Comparison of ENCODE assay signal across 27 mouse cellular contexts in the genomic region with DNA sequence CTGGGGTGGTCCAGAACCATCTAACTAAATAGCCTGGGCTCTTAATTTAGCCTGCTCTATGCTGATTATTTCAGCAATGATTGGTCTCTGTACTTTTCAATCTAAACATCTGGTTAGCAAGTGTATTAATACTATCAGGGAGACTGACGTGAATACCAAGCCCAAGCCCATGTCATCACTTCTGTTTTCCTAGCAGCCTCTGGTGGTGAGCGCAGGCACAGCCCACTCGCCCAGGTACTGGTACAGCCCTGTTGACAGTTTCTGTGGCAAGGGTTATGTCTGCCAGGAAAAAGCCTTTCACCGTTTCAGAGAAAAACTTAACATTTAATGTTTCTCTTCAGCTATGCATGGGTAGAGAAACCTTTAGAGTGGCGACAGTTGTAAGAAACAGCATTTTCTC. TPM values are rescaled to one million over a fixed set of nuclear protein-coding genes. Genes with fewer than 3 reads are reported as not detected.
A peak's percentile ranks its signal among the peaks of the same experiment; 100 is the strongest.
DNase-seq lines count a peak whose midpoint lies in the region; ATAC-seq and TF ChIP-seq lines count a peak whose summit lies in the region.
"Had no signal": no experiment of that assay in that cellular context is flagged by ENCODE, and none has a peak within 500 bp of the region (broad histone marks: within the 10 kb centered on the region; RNA-seq: fewer than 3 reads in every experiment).

No protein-coding gene starts in this region.

- no peak for DNase-seq in heart, postnatal 0 days (ENCODE audit: low spot score)
- no peak for DNase-seq in heart, adult 8-10 months (ENCODE audit: low spot score)
- no peak for DNase-seq in left cerebral cortex, adult 2 months (ENCODE audit: extremely low spot score in 1 of 2, low spot score in 2 of 2)
- no peak for DNase-seq in left cerebral cortex, adult 11 months (ENCODE audit: low spot score)
- DNase-seq in midbrain, postnatal 0 days (ENCODE audit: low spot score), result no peak
- no peak for DNase-seq in midbrain, embryonic 11.5 days (ENCODE audit: low spot score, missing footprints)
- DNase-seq: adrenal gland, adult 2 months; adrenal gland, postnatal 36 days; B cell, adult 2 months; cerebellum, adult 2 months; cerebellum, postnatal 14 days; gastrocnemius, postnatal 14 days; kidney, adult 18-20 months; layer of hippocampus, adult 9-11 months; retina, postnatal 1 day; right cerebral cortex, postnatal 14 days had no signal

- no peak overlapping the region for H3K4me2 ChIP-seq in heart, postnatal 0 days (ENCODE audit: low read depth, low read length)
- H3K4me2 ChIP-seq in midbrain, postnatal 0 days (ENCODE audit: low read depth, low read length, poor library complexity, severe bottlenecking), result no peak overlapping the region
- no peak overlapping the region for H3K4me2 ChIP-seq in midbrain, embryonic 11.5 days
- H3K4me2 ChIP-seq: embryonic facial prominence, embryonic 15.5 days; forebrain, embryonic 13.5 days; hindbrain, embryonic 13.5 days; limb, embryonic 12.5 days; liver, embryonic 11.5 days; neural tube, embryonic 15.5 days had no signal

- WGBS in heart, postnatal 0 days, result 74% methylated on average over 5 of the region's 5 CpGs
- WGBS in midbrain, postnatal 0 days, result 93% methylated on average over 5 of the region's 5 CpGs
- whole genome bisulfite sequencing in midbrain, embryonic 11.5 days, result 89% methylated on average over 5 of the region's 5 CpGs

- H3K9ac ChIP-seq in heart, postnatal 0 days (replicated peaks; ENCODE audit: low read depth, low read length), result no peak overlapping the region
- H3K9ac ChIP-seq in midbrain, postnatal 0 days (replicated peaks; ENCODE audit: low read length, poor library complexity, severe bottlenecking), result no peak overlapping the region
- no peak overlapping the region for H3K9ac ChIP-seq in midbrain, embryonic 11.5 days (ENCODE audit: low read length)
- H3K9ac ChIP-seq: embryonic facial prominence, embryonic 15.5 days; forebrain, embryonic 13.5 days; hindbrain, embryonic 13.5 days; limb, embryonic 12.5 days; neural tube, embryonic 15.5 days had no signal

- no peak for TF ChIP-seq EP300 in heart, postnatal 0 days (IDR thresholded peaks at IDR 0.05; ENCODE audit: low read depth)

- ATAC-seq in heart, postnatal 0 days (ENCODE audit: insufficient read depth, low read depth), result no peak
- ATAC-seq in midbrain, postnatal 0 days (ENCODE audit: low FRiP score), result no peak
- ATAC-seq in midbrain, embryonic 11.5 days (ENCODE audit: low FRiP score), result no peak
- ATAC-seq in monocyte, adult 5-6 weeks (replicated peaks; ENCODE audit: insufficient number of reproducible peaks, low FRiP score, low TSS enrichment, poor library complexity, severe bottlenecking), result no peak
- ATAC-seq: activated CD4-positive, CD25-positive, alpha-beta regulatory T cell, adult 4 months; forebrain, embryonic 13.5 days had no signal

- peaks cover 86% of the 10 kb centered on the region for H3K36me3 ChIP-seq in heart, postnatal 0 days (replicated peaks; ENCODE audit: control insufficient read depth, insufficient read depth, low read length)
- H3K36me3 ChIP-seq in midbrain, postnatal 0 days (ENCODE audit: insufficient read depth, low read length), result peaks cover 59% of the 10 kb centered on the region
- H3K36me3 ChIP-seq in midbrain, embryonic 11.5 days (ENCODE audit: control insufficient read depth, insufficient read depth, low read length), result peaks cover 28% of the 10 kb centered on the region

- H3K9me3 ChIP-seq in heart, postnatal 0 days (replicated peaks; ENCODE audit: control insufficient read depth, low read length), result no peaks in the 10 kb centered on the region
- no peaks in the 10 kb centered on the region for H3K9me3 ChIP-seq in midbrain, postnatal 0 days (ENCODE audit: low read length)
- H3K9me3 ChIP-seq in midbrain, embryonic 11.5 days (ENCODE audit: control insufficient read depth, low read length), result no peaks in the 10 kb centered on the region
- H3K9me3 ChIP-seq: embryonic facial prominence, embryonic 10.5 days; embryonic facial prominence, embryonic 15.5 days; forebrain, embryonic 13.5 days; hindbrain, embryonic 13.5 days; limb, embryonic 12.5 days; midbrain, embryonic 10.5 days; neural tube, embryonic 15.5 days had no signal

- intact Hi-C loops in left cerebral cortex, adult 2 months (cut with DNase I), result loop anchor here (5.0 kb wide), 1 partner anchor 82 kb away; no protein-coding TSS in a partner anchor

- no peak overlapping the region for H3K27ac ChIP-seq in heart, postnatal 0 days (ENCODE audit: low read depth)
- no peak overlapping the region for H3K27ac ChIP-seq in left cerebral cortex, adult 2 months
- H3K27ac ChIP-seq in midbrain, postnatal 0 days (ENCODE audit: low read depth, low read length), result no peak overlapping the region
- no peak overlapping the region for H3K27ac ChIP-seq in midbrain, embryonic 11.5 days (ENCODE audit: low read depth, low read length)
- H3K27ac ChIP-seq: embryonic facial prominence, embryonic 10.5 days; embryonic facial prominence, embryonic 15.5 days; forebrain, embryonic 13.5 days; hindbrain, embryonic 13.5 days; limb, embryonic 12.5 days; midbrain, embryonic 10.5 days; neural tube, embryonic 15.5 days had no signal

- peak; percentile 12; the same call in 1 of the 2 replicates for TF ChIP-seq CTCF in heart, postnatal 0 days (IDR thresholded peaks at IDR 0.05; ENCODE audit: low read depth)
- peak; percentile 3; the same call in 1 of the 2 replicates for TF ChIP-seq CTCF in left cerebral cortex, adult 2 months (IDR thresholded peaks at IDR 0.05)
- TF ChIP-seq CTCF in midbrain, postnatal 0 days (IDR thresholded peaks at IDR 0.05), result peak; percentile 59

- H3K4me3 ChIP-seq in heart, postnatal 0 days (ENCODE audit: low read depth, low read length), result no peak overlapping the region
- H3K4me3 ChIP-seq in left cerebral cortex, adult 2 months, result no peak overlapping the region
- H3K4me3 ChIP-seq in midbrain, postnatal 0 days (ENCODE audit: low read depth, low read length), result no peak overlapping the region
- H3K4me3 ChIP-seq in midbrain, embryonic 11.5 days (ENCODE audit: low read depth, low read length), result no peak overlapping the region
- H3K4me3 ChIP-seq: embryonic facial prominence, embryonic 10.5 days; embryonic facial prominence, embryonic 15.5 days; forebrain, embryonic 13.5 days; hindbrain, embryonic 13.5 days; limb, embryonic 12.5 days; midbrain, embryonic 10.5 days; neural tube, embryonic 15.5 days had no signal

- H3K27me3 ChIP-seq in heart, postnatal 0 days (ENCODE audit: control insufficient read depth, insufficient read depth, low read length), result no peaks in the 10 kb centered on the region
- H3K27me3 ChIP-seq in midbrain, postnatal 0 days (ENCODE audit: insufficient read depth, low read length), result no peaks in the 10 kb centered on the region
- no peaks in the 10 kb centered on the region for H3K27me3 ChIP-seq in midbrain, embryonic 11.5 days (ENCODE audit: control insufficient read depth, insufficient read depth, low read length)
- H3K27me3 ChIP-seq: embryonic facial prominence, embryonic 15.5 days; forebrain, embryonic 13.5 days; hindbrain, embryonic 13.5 days; limb, embryonic 12.5 days; neural tube, embryonic 15.5 days had no signal

- no peaks in the 10 kb centered on the region for H3K4me1 ChIP-seq in heart, postnatal 0 days (ENCODE audit: control insufficient read depth, insufficient read depth)
- H3K4me1 ChIP-seq in midbrain, postnatal 0 days (ENCODE audit: insufficient read depth, low read length), result no peaks in the 10 kb centered on the region
- H3K4me1 ChIP-seq in midbrain, embryonic 11.5 days (ENCODE audit: control insufficient read depth, insufficient read depth, low read length), result no peaks in the 10 kb centered on the region
- H3K4me1 ChIP-seq: embryonic facial prominence, embryonic 10.5 days; embryonic facial prominence, embryonic 15.5 days; forebrain, embryonic 13.5 days; hindbrain, embryonic 13.5 days; limb, embryonic 12.5 days; midbrain, embryonic 10.5 days; neural tube, embryonic 15.5 days had no signal

RNA-seq across cellular contexts. Expression of gene Ackr4, which starts 37.5 kb away (rescaled TPM):
- 18.1 and 18.8 TPM in 2 replicates for total RNA-seq in heart, postnatal 0 days (2014; rRNA removed; ENCODE audit: low replicate concordance)
- 6.4 and 6.7 TPM in 2 replicates for polyA plus RNA-seq in heart, postnatal 0 days (2015; fragmentation: Nextera tagmentation; extraction: Ambion mirVana)
- total RNA-seq in heart, adult 8-10 months (2022), result 1 to 10 TPM; 1.6 to 3.1 (median 1.8) TPM
- total RNA-seq in left cerebral cortex, adult 2 months (2021), result under 1 TPM in 1 of 2 experiments, not detected in 1; 0.20 TPM
- 0.38 and 0.47 TPM in 2 replicates for total RNA-seq in midbrain, postnatal 0 days (2014; rRNA removed)
- 0.58 and 0.86 TPM in 2 replicates for polyA plus RNA-seq in midbrain, postnatal 0 days (2015; fragmentation: Nextera tagmentation; extraction: Ambion mirVana)
- polyA plus RNA-seq in midbrain, embryonic 11.5 days (2014; fragmentation: Nextera tagmentation; extraction: Ambion mirVana), result 0.36 and 0.57 TPM in 2 replicates
- 0.29 TPM in 1 of 3 replicates, not detected in the others for total RNA-seq in monocyte, adult 5-6 weeks (2017)
- total RNA-seq: megakaryocyte progenitor cell, adult 5-6 weeks had no signal

Comparison
In these comparisons a context has a peak if more than half of its experiments do, and no peak if none do; other contexts are left out.
1. CTCF ChIP-seq: peak in every context shown above with its lines; median percentile 59 in midbrain, postnatal 0 days; 12 in heart, postnatal 0 days; 3 in left cerebral cortex, adult 2 months.